Mouse (Mus musculus): ENCODE measurements at regions not wholly inside any gene's neighbourhood (a gene's known extent, or its start where the extent isn't known, plus 50 kb on each side); places are given as distances from the start of the nearest gene placed in this dataset.

DNA sequence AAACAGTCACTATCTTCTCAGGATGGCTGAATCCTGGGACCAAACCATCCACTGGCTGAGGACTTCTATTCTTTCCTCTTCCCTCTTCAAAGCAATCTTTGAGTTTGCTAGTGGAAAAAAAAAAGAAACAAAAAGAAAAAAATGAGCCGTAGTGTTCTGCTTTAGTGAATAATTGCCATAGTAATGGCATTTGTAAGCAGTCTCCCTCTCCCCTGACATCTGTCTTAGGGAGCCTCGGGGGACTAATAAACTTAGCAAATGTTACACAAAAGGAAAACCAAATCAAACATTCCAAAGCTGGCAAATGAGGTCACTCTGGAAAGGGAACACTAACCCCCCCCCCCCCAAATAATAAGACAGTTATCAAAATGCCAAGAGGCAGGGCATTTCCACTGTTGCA lies 744.9 kb downstream of the Utrn start:
- TF ChIP-seq CTCF (conservative IDR thresholded peaks at IDR 0.05; ENCODE audit: insufficient read depth, insufficient read length, low read depth, low read length) (no peak), POLR2A (IDR thresholded peaks at IDR 0.05; ENCODE audit: low read depth, low read length) (no peak)

Measured in kidney, adult 2 months (tissue).